Mouse (Mus musculus): ENCODE data around the gene Atf6.

- TF ChIP-seq CTCF (IDR thresholded peaks at IDR 0.05; ENCODE audit: low read depth) (no peak), EP300 (IDR thresholded peaks at IDR 0.05; ENCODE audit: low read depth) (no peak)
Observed at GRCm38 (mm10) chr1:170834756-170835155, 32.8 kb downstream of the Atf6 start.

Measured in heart, postnatal 0 days (tissue).